Mouse (Mus musculus): ENCODE data around the gene Map1a. TPM values are rescaled to one million over a fixed set of nuclear protein-coding genes. Genes with fewer than 3 reads are reported as not detected.
A peak's percentile ranks its signal among the peaks of the same experiment; 100 is the strongest.

Gene Map1a
- total and polyA plus RNA-seq, 3 experiments: 0.77 to 9.4 TPM; not detected in 1

DNA sequence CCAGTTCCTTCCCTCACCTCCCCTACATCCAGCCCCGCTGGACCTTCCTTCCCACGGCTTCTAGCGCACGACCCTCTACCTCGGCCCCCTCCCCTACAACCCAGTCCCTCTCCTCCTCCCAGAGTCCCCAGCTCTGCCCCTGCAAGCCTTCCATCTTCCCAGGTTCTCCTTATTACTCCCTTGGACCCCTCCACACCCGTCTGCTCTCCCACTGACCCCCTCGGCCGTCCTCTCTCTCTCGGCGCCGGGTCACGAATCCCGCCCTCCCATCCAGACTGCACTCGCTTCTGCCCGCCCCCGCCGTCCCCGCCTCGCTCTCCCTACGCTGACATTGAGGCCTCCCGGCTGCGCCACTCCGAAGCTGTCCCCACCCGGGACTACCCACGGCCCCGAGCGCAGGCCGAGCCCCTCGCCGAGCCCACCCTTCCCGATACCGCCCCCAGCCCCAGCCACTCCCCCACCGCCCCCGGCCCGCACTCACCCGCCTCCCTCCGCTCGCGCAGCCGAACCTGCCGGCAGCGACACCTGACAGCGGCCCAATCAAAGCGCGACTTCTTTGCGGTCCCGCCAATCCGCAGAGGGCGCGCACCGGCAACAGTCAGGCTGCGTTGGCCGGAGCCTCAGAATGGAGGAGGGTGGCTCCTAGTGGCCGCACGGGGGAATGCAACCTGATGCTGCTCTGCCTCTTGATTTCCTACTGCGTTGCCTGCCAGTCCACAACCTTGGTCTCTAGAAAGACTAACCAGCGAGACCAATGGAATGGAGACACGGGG lies 65.6 kb downstream of the Map1a start, which contains the start of gene Ppip5k1 (continued):
- TF ChIP-seq NELFE (IDR thresholded peaks at IDR 0.05; ENCODE audit: low read depth, low read length): no peak
- no peak for TF ChIP-seq ZNF384 (IDR thresholded peaks at IDR 0.05; ENCODE audit: low read depth, low read length)
- no peak for TF ChIP-seq BHLHE40 (IDR thresholded peaks at IDR 0.05; ENCODE audit: borderline replicate concordance, low read depth, low read length)
- TF ChIP-seq MAZ (IDR thresholded peaks at IDR 0.05; ENCODE audit: low read depth, low read length): peak; percentile 65
- TF ChIP-seq SMC3 (IDR thresholded peaks at IDR 0.05; ENCODE audit: low read depth, low read length): peak; percentile 51
- TF ChIP-seq CTCF (IDR thresholded peaks at IDR 0.05 in 2 of 3, conservative IDR thresholded peaks at IDR 0.05 in 1 of 3; ENCODE audit: control insufficient read depth in 1 of 3, insufficient read depth in 1 of 3, low read depth in 2 of 3, low read length in 3 of 3, poor library complexity in 1 of 3, severe bottlenecking in 1 of 3): peak; percentile 72 to 90 (median 87)
- TF ChIP-seq MAX (IDR thresholded peaks at IDR 0.05; ENCODE audit: low read length): no peak; the same call in 1 of the 2 replicates
- TF ChIP-seq MAFK (IDR thresholded peaks at IDR 0.05; ENCODE audit: borderline replicate concordance, low read depth, low read length): no peak
- TF ChIP-seq POLR2A (IDR thresholded peaks at IDR 0.05; ENCODE audit: control insufficient read depth in 1 of 2, insufficient read depth in 1 of 2, low read depth in 1 of 2, low read length in 2 of 2, poor library complexity in 1 of 2): no peak; a peak in 1 of 4 replicates
- TF ChIP-seq SIN3A (IDR thresholded peaks at IDR 0.05; ENCODE audit: low read length): no peak; the same call in 1 of the 2 replicates
- TF ChIP-seq ETS1 (IDR thresholded peaks at IDR 0.05; ENCODE audit: low read depth, low read length): no peak
- TF ChIP-seq RCOR1 (IDR thresholded peaks at IDR 0.05; ENCODE audit: low read depth, low read length): no peak
- TF ChIP-seq ELF1 (IDR thresholded peaks at IDR 0.05; ENCODE audit: low read depth, low read length): no peak
- TF ChIP-seq KAT2A (conservative IDR thresholded peaks at IDR 0.05; ENCODE audit: low read depth, low read length): no peak
- no peak for TF ChIP-seq GATA1 (IDR thresholded peaks at IDR 0.05; ENCODE audit: low read depth, low read length)
- no peak for TF ChIP-seq GABPA (IDR thresholded peaks at IDR 0.05; ENCODE audit: low read depth, low read length)
- TF ChIP-seq CHD1 (IDR thresholded peaks at IDR 0.05; ENCODE audit: low read depth, low read length): no peak
- peak; percentile 60 for TF ChIP-seq RAD21 (IDR thresholded peaks at IDR 0.05; ENCODE audit: low read depth, low read length)
- no peak for TF ChIP-seq EP300 (IDR thresholded peaks at IDR 0.05; ENCODE audit: low read depth in 1 of 2, low read length in 2 of 2)
- TF ChIP-seq POLR2AphosphoS2 (IDR thresholded peaks at IDR 0.05; ENCODE audit: low read length): no peak
- TF ChIP-seq TCF12 (IDR thresholded peaks at IDR 0.05; ENCODE audit: low read depth, low read length): no peak
- TF ChIP-seq ZMIZ1 (IDR thresholded peaks at IDR 0.05; ENCODE audit: low read depth, low read length): no peak
- TF ChIP-seq ZC3H11A (IDR thresholded peaks at IDR 0.05; ENCODE audit: low read depth, low read length): peak; percentile 36; the same call in 1 of the 2 replicates

DNA sequence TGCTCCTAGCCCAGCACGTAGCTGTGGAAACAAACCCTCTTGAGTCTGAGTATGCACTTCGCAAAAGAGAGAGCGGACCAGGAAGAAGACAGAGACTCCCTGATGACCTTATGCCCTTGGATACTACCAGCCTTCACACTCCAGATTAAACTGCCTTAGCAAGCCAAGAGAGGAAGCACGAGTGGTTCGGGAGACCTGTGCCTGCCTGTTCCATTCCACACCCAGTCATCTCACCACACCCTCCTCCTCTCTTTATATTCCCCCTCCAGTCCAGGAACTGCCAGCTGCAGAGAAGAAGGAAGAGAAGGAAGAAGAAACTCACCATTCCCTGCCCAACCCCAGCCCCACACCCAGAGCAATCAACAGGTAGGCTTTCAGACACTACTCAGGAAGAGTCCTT lies 68.1 kb downstream of the Map1a start, which contains the start of gene Ckmt1:
Ckmt1 (plus strand) TSS at position 221 of the 400 bp plus-strand sequence.
- Histone ChIP-seq H3K27ac (ENCODE audit: control insufficient read depth, low read depth, low read length) (no peak within 1 kb of the TSS), H3K4me1 (ENCODE audit: control insufficient read depth in 1 of 2, insufficient read depth in 2 of 2, low read length in 2 of 2) (peaks cover 0 to 4% of the 10 kb centered on the region in 2 experiments; a peak in 2 of 4 replicates), H3K9me3 (replicated peaks; ENCODE audit: insufficient read depth, low read length) (no peaks in the 10 kb centered on the region), H3K4me3 (ENCODE audit: control insufficient read depth in 1 of 2, insufficient read depth in 1 of 2, low read depth in 2 of 2, low read length in 2 of 2) (no peak within 1 kb of the TSS), H3K79me2 (ENCODE audit: control insufficient read depth, insufficient read depth, low read length, poor library complexity) (no peaks in the 10 kb centered on the region; the same call in 1 of the 2 replicates), H3K36me3 (ENCODE audit: control insufficient read depth in 1 of 2, insufficient read depth in 2 of 2, low read length in 2 of 2) (no peaks in the 10 kb centered on the region; a peak in 1 of 4 replicates), H3K9ac (ENCODE audit: control insufficient read depth, low read depth, low read length, poor library complexity, severe bottlenecking) (no peak within 1 kb of the TSS), H3K27me3 (ENCODE audit: control insufficient read depth in 1 of 2, insufficient read depth in 2 of 2, low read length in 2 of 2) (peaks cover 4 to 10% of the 10 kb centered on the region in 2 experiments)
- DNase-seq (ENCODE audit: low read depth, low spot score): no peak
- no peak for TF ChIP-seq ZKSCAN1 (IDR thresholded peaks at IDR 0.05; ENCODE audit: low read depth, low read length)
- TF ChIP-seq JUND (IDR thresholded peaks at IDR 0.05; ENCODE audit: low read depth, low read length): no peak
- no peak for TF ChIP-seq CTCF (IDR thresholded peaks at IDR 0.05 in 2 of 3, conservative IDR thresholded peaks at IDR 0.05 in 1 of 3; ENCODE audit: control insufficient read depth in 1 of 3, insufficient read depth in 1 of 3, low read depth in 2 of 3, low read length in 3 of 3, poor library complexity in 1 of 3, severe bottlenecking in 1 of 3)
